Mouse (Mus musculus) midbrain, embryonic 11.5 days (tissue): ENCODE results near the gene Tcf19. TPM values are rescaled to one million over a fixed set of nuclear protein-coding genes. Genes with fewer than 3 reads are reported as not detected.

ENCODE experiments used
- ATAC-seq: fragments of 200-750 bp; cut with Nextera tagmentation; 2 replicates; pipeline ENCODE4 v1.8.0; 2017; ENCODE audit warnings: moderate TSS enrichment, moderate library complexity; ENCODE audit not compliant: low FRiP score
- DNase-seq: peaks from one replicate; pipeline ENCODE4 v3.0.0; 2015; ENCODE audit warnings: low spot score; ENCODE audit errors: missing footprints
- H3K27ac ChIP-seq: fragments of 300-500 bp; sonication (generic); 2 replicates; pipeline ENCODE4 v1.5.1; 2014; ENCODE audit warnings: low read depth, low read length
- H3K27me3 ChIP-seq: fragments of 300-500 bp; sonication (generic); 2 replicates; pipeline ENCODE4 v1.6.1; 2014; ENCODE audit warnings: mild to moderate bottlenecking, low read length, moderate library complexity, mixed read lengths; ENCODE audit not compliant: control insufficient read depth, insufficient read depth
- H3K36me3 ChIP-seq: fragments of 300-500 bp; sonication (generic); 2 replicates; pipeline ENCODE4 v1.6.1; 2014; ENCODE audit warnings: mild to moderate bottlenecking, low read length, moderate library complexity, mixed read lengths; ENCODE audit not compliant: control insufficient read depth, insufficient read depth
- H3K4me1 ChIP-seq: fragments of 300-500 bp; sonication (generic); 2 replicates; pipeline ENCODE4 v1.6.1; 2014; ENCODE audit warnings: low read length; ENCODE audit not compliant: control insufficient read depth, insufficient read depth
- H3K4me2 ChIP-seq: fragments of 300-500 bp; sonication (generic); 2 replicates; pipeline ENCODE4 v1.6.1; 2014; ENCODE audit warnings: mild to moderate bottlenecking, moderate library complexity
- H3K4me3 ChIP-seq: fragments of 300-500 bp; sonication (generic); 2 replicates; pipeline ENCODE4 v1.5.1; 2014; ENCODE audit warnings: low read depth, low read length
- H3K9ac ChIP-seq: fragments of 300-500 bp; sonication (generic); 2 replicates; pipeline ENCODE4 v1.6.1; 2014; ENCODE audit warnings: low read length
- H3K9me3 ChIP-seq: fragments of 300-500 bp; sonication (generic); 2 replicates; pipeline ENCODE4 v1.6.1; 2016; ENCODE audit warnings: low read length; ENCODE audit not compliant: control insufficient read depth
- WGBS: fragments of 180-500 bp; shearing (Covaris S2); extraction: QIAGEN DNeasy Blood & Tissue Kit; methylation state at CpG from one replicate; pipeline ENCODE4 v1.1.7; 2014; 5-methylcytosine and 5-hydroxymethylcytosine counted together
- polyA plus RNA-seq: library from polyadenylated mRNA; unstranded; fragments of >200 nt; fragmentation: Nextera tagmentation; extraction: Ambion mirVana; gene quantifications from 2 replicates; pipeline ENCODE4 v1.2.1, GENCODE M21; 2014

The Tcf19 gene
- polyA plus RNA-seq, 1 experiment from 2014 or later: 57.7 TPM

- no peak overlapping the region for H3K9ac ChIP-seq
- H3K4me2 ChIP-seq: 0 out of 2 replicates have a peak overlapping the region, but pooled peaks have one; percentile 3
- WGBS: 78% methylated on average over 15 of the region's 15 CpGs
- no peak overlapping the region for H3K27ac ChIP-seq
- no peak overlapping the region for H3K4me3 ChIP-seq
- ATAC-seq (peak; percentile 30; the same call in 1 of the 2 replicates), DNase-seq (peak; percentile 79)
- peaks cover 9% of the 10 kb centered on the region; the same call in 1 of the 2 replicates for H3K4me1 ChIP-seq
- no peaks in the 10 kb centered on the region for H3K27me3 ChIP-seq
- H3K9me3 ChIP-seq: no peaks in the 10 kb centered on the region
- no peaks in the 10 kb centered on the region for H3K36me3 ChIP-seq
Observed at GRCm38 (mm10) chr17:35542761-35543411, 26.3 kb upstream of the Tcf19 start.

GRCm38 (mm10) chr17:35539540-35539939 lies 22.9 kb upstream of the Tcf19 start:
- Histone ChIP-seq H3K4me3 (no peak overlapping the region), H3K4me2 (no peak overlapping the region), H3K4me1 (peaks cover 7% of the 10 kb centered on the region; the same call in 1 of the 2 replicates), H3K36me3 (no peaks in the 10 kb centered on the region), H3K27ac (no peak overlapping the region), H3K27me3 (no peaks in the 10 kb centered on the region), H3K9me3 (no peaks in the 10 kb centered on the region), H3K9ac (no peak overlapping the region)
- ATAC-seq: no peak
- DNase-seq: peak; percentile 71
- 59% methylated on average over 10 of the region's 10 CpGs for WGBS

- Histone ChIP-seq H3K4me1 (peaks cover 5% of the 10 kb centered on the region; the same call in 1 of the 2 replicates), H3K4me2 (no peak overlapping the region), H3K27ac (no peak overlapping the region), H3K9ac (no peak overlapping the region), H3K36me3 (no peaks in the 10 kb centered on the region), H3K27me3 (no peaks in the 10 kb centered on the region), H3K9me3 (no peaks in the 10 kb centered on the region), H3K4me3 (no peak overlapping the region)
- WGBS: 92% methylated on average over 1 of the region's 1 CpGs
- ATAC-seq (no peak), DNase-seq (peak; percentile 67)
Observed at GRCm38 (mm10) chr17:35538476-35538875, 21.9 kb upstream of the Tcf19 start.

GRCm38 (mm10) chr17:35537421-35537820 lies 20.8 kb upstream of the Tcf19 start:
- Histone ChIP-seq H3K4me1 (no peaks in the 10 kb centered on the region), H3K27ac (no peak overlapping the region), H3K9me3 (no peaks in the 10 kb centered on the region), H3K36me3 (no peaks in the 10 kb centered on the region), H3K27me3 (no peaks in the 10 kb centered on the region), H3K4me3 (no peak overlapping the region), H3K4me2 (no peak overlapping the region), H3K9ac (no peak overlapping the region)
- DNase-seq (peak; percentile 73), ATAC-seq (no peak)
- 86% methylated on average over 4 of the region's 4 CpGs for WGBS

GRCm38 (mm10) chr17:35534343-35534742 lies 17.7 kb upstream of the Tcf19 start:
- Histone ChIP-seq H3K4me3 (no peak overlapping the region), H3K9ac (no peak overlapping the region), H3K9me3 (no peaks in the 10 kb centered on the region), H3K36me3 (no peaks in the 10 kb centered on the region), H3K4me1 (no peaks in the 10 kb centered on the region), H3K27ac (no peak overlapping the region), H3K27me3 (no peaks in the 10 kb centered on the region), H3K4me2 (no peak overlapping the region)
- DNase-seq (peak; percentile 96), ATAC-seq (peak; percentile 66; the same call in 1 of the 2 replicates)
- 20% methylated on average over 6 of the region's 6 CpGs for WGBS

- Histone ChIP-seq H3K27me3 (no peaks in the 10 kb centered on the region), H3K9ac (no peak within 1 kb of the TSS), H3K4me1 (no peaks in the 10 kb centered on the region), H3K4me3 (no peak within 1 kb of the TSS), H3K36me3 (peaks cover 4% of the 10 kb centered on the region; the same call in 1 of the 2 replicates), H3K9me3 (no peaks in the 10 kb centered on the region), H3K4me2 (no peak within 1 kb of the TSS), H3K27ac (no peak within 1 kb of the TSS)
- DNase-seq (no peak), ATAC-seq (no peak)
- WGBS: 48% methylated on average over 7 of the region's 7 CpGs
Observed at GRCm38 (mm10) chr17:35532901-35533300, 16.3 kb upstream of the Tcf19 start, which contains the start of gene Psors1c2. Gene Psors1c2, plus strand, starts transcription at chr17:35533201.

- Histone ChIP-seq H3K9me3 (no peaks in the 10 kb centered on the region), H3K36me3 (peaks cover 4% of the 10 kb centered on the region; the same call in 1 of the 2 replicates), H3K27ac (no peak overlapping the region), H3K27me3 (no peaks in the 10 kb centered on the region), H3K9ac (no peak overlapping the region), H3K4me3 (no peak overlapping the region), H3K4me1 (no peaks in the 10 kb centered on the region), H3K4me2 (no peak overlapping the region)
- peak; percentile 84 for DNase-seq
- ATAC-seq: no peak
- WGBS: 14% methylated on average over 3 of the region's 3 CpGs
Observed at GRCm38 (mm10) chr17:35532360-35532759, 15.7 kb upstream of the Tcf19 start.

GRCm38 (mm10) chr17:35526644-35527043 lies 10.0 kb upstream of the Tcf19 start:
- H3K4me3 ChIP-seq: no peak overlapping the region
- no peaks in the 10 kb centered on the region for H3K4me1 ChIP-seq
- no peak overlapping the region for H3K27ac ChIP-seq
- peaks cover 8% of the 10 kb centered on the region; the same call in 1 of the 2 replicates for H3K36me3 ChIP-seq
- no peak overlapping the region for H3K4me2 ChIP-seq
- H3K9me3 ChIP-seq: no peaks in the 10 kb centered on the region
- H3K9ac ChIP-seq: no peak overlapping the region
- 81% methylated on average over 8 of the region's 8 CpGs for WGBS
- DNase-seq: peak; percentile 60
- no peak for ATAC-seq
- H3K27me3 ChIP-seq: no peaks in the 10 kb centered on the region

GRCm38 (mm10) chr17:35524354-35524753 lies 7.7 kb upstream of the Tcf19 start:
- Histone ChIP-seq H3K4me2 (no peak overlapping the region), H3K27me3 (no peaks in the 10 kb centered on the region), H3K27ac (no peak overlapping the region), H3K4me3 (no peak overlapping the region), H3K9me3 (no peaks in the 10 kb centered on the region), H3K36me3 (peaks cover 8% of the 10 kb centered on the region; the same call in 1 of the 2 replicates), H3K4me1 (no peaks in the 10 kb centered on the region), H3K9ac (no peak overlapping the region)
- DNase-seq: peak; percentile 49
- ATAC-seq: no peak
- WGBS: 89% methylated on average over 9 of the region's 9 CpGs
